ENCODE assay signal across 8 mouse cellular contexts in the genomic region with DNA sequence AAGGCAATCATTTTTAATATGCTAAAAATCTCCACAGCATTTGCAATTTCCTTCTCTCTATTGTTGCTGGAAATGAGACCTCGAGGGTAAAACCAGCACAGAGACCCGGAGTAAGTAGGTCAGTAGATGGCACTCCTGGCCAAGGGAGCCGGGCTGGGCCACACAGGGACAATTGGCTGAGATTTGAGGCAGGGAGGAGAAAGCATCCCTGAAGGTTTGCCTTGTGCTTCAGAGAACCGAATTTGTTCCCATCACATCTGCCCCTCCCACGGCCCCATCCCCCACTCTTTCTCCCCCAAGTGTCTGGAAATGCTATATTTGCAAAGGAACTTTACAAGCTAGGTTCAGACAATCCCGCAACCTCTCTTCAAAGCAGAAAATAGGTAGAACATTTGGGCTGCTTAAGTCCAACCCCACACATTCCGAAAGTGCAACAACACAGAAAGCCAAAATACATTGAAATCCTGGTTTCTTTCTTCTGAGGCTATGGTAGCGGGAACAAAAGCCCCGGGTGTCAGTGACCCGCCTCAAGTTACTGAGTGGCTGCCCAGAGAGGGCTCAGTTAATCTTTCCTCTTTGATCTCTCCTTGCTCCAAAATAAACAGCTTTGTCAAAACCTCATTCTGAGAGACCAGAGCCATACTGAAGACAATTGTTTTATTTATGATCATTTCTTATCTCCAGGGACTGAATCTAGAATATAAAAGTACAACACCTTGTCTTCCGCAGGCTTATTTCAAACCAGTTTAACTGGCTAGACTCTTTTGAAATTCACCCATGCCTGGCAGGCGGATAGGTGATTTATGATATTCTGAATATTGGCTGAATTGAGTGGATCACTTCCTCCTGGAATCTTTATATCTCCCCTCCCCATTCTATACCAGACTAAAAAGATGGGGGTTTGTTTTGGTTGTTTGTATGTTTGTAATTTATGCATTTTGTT.
DNase-seq lines count a peak whose midpoint lies in the region; ATAC-seq lines count a peak whose summit lies in the region.

No protein-coding gene starts in this region.

- intact Hi-C loops in left cerebral cortex, postnatal 10 days (cut with DNase I): loop anchor here (5.0 kb wide), 3 partner anchors 247 to 567 kb away; a partner anchor contains a TSS

- no peaks in the 10 kb centered on the region for H3K9me3 ChIP-seq in heart, embryonic 12.5 days (replicated peaks)
- H3K9me3 ChIP-seq in intestine, embryonic 15.5 days: no peaks in the 10 kb centered on the region
- no peaks in the 10 kb centered on the region for H3K9me3 ChIP-seq in midbrain, embryonic 16.5 days (replicated peaks; ENCODE audit: control insufficient read depth, low read length, poor library complexity, severe bottlenecking)

- no peak overlapping the region for H3K9ac ChIP-seq in heart, embryonic 12.5 days
- no peak overlapping the region for H3K9ac ChIP-seq in intestine, embryonic 15.5 days
- H3K9ac ChIP-seq in midbrain, embryonic 16.5 days (ENCODE audit: low read depth, low read length): peak overlapping the region; percentile 14; the same call in 1 of the 2 replicates

- 34% methylated on average over 12 of the region's 12 CpGs for WGBS in heart, embryonic 12.5 days
- WGBS in intestine, embryonic 15.5 days: 24% methylated on average over 12 of the region's 12 CpGs
- WGBS in midbrain, embryonic 16.5 days: 9% methylated on average over 12 of the region's 12 CpGs

- no peak; the same call in 1 of the 2 replicates for ATAC-seq in heart, embryonic 12.5 days (ENCODE audit: insufficient number of reproducible peaks, low FRiP score)
- ATAC-seq in frontal cortex, adult (ENCODE audit: low TSS enrichment): peak; percentile 79
- peak; percentile 83 for ATAC-seq in intestine, embryonic 15.5 days
- peak; percentile 86 for ATAC-seq in midbrain, embryonic 16.5 days

- H3K4me3 ChIP-seq in heart, embryonic 12.5 days: no peak overlapping the region
- no peak overlapping the region for H3K4me3 ChIP-seq in intestine, embryonic 15.5 days (replicated peaks)
- no peak overlapping the region for H3K4me3 ChIP-seq in midbrain, embryonic 16.5 days (ENCODE audit: low read depth, low read length)

- no peaks in the 10 kb centered on the region for H3K27me3 ChIP-seq in heart, embryonic 12.5 days (replicated peaks)
- no peaks in the 10 kb centered on the region for H3K27me3 ChIP-seq in intestine, embryonic 15.5 days (replicated peaks)
- H3K27me3 ChIP-seq in midbrain, embryonic 16.5 days (ENCODE audit: control insufficient read depth, insufficient read depth, low read depth, low read length): no peaks in the 10 kb centered on the region

- peaks cover 16% of the 10 kb centered on the region for H3K4me1 ChIP-seq in heart, embryonic 12.5 days (replicated peaks)
- no peaks in the 10 kb centered on the region for H3K4me1 ChIP-seq in intestine, embryonic 15.5 days (replicated peaks)
- peaks cover 12% of the 10 kb centered on the region for H3K4me1 ChIP-seq in midbrain, embryonic 16.5 days (ENCODE audit: control insufficient read depth, insufficient read depth, low read length)

- no peak overlapping the region for H3K4me2 ChIP-seq in heart, embryonic 12.5 days
- no peak overlapping the region for H3K4me2 ChIP-seq in intestine, embryonic 15.5 days (replicated peaks)
- 0 out of 2 replicates have a peak overlapping the region, but pooled peaks have one; percentile 5 for H3K4me2 ChIP-seq in midbrain, embryonic 16.5 days (ENCODE audit: low read length)

- peak; percentile 43 to 64 for DNase-seq in heart, adult 18-20 months
- peak; percentile 81 for DNase-seq in cerebellum, adult 8-10 months
- DNase-seq in left cerebral cortex, postnatal 10 days (ENCODE audit: extremely low spot score in 1 of 2, low spot score in 2 of 2): peak; percentile 34 to 66
- DNase-seq in testis, postnatal 10 days (ENCODE audit: low spot score): peak; percentile 65

- H3K36me3 ChIP-seq in heart, embryonic 12.5 days: peaks cover 28% of the 10 kb centered on the region
- H3K36me3 ChIP-seq in intestine, embryonic 15.5 days: 0 out of 2 replicates have a peak, but pooled peaks cover 5% of the 10 kb centered on the region
- H3K36me3 ChIP-seq in midbrain, embryonic 16.5 days (ENCODE audit: control insufficient read depth, insufficient read depth, low read length): peaks cover 14% of the 10 kb centered on the region

- H3K27ac ChIP-seq in heart, embryonic 12.5 days (ENCODE audit: poor library complexity, severe bottlenecking): no peak overlapping the region
- H3K27ac ChIP-seq in intestine, embryonic 15.5 days: no peak overlapping the region
- peak overlapping the region; percentile 22; the same call in 1 of the 2 replicates for H3K27ac ChIP-seq in midbrain, embryonic 16.5 days (ENCODE audit: low read length)
